Mouse (Mus musculus) myocyte (in vitro differentiated cells): ENCODE measurements around the gene E130208F15Rik. TPM values are rescaled to one million over a fixed set of nuclear protein-coding genes. Genes with fewer than 3 reads are reported as not detected.

ENCODE experiments used
- H3K27me3 ChIP-seq: one replicate; pipeline ENCODE4 v1.6.1; 2011; ENCODE audit not compliant: control insufficient read depth, insufficient read depth, insufficient read length
- H3K36me3 ChIP-seq: one replicate; pipeline ENCODE4 v1.6.1; 2011; ENCODE audit not compliant: control insufficient read depth, insufficient read depth
- H3K4me2 ChIP-seq: one replicate; pipeline ENCODE4 v1.6.1; 2011; ENCODE audit warnings: low read depth, control low read depth
- H3K4me3 ChIP-seq: one replicate; pipeline ENCODE4 v1.5.1; 2011; ENCODE audit warnings: mild to moderate bottlenecking, control low read depth, moderate library complexity
- H3K79me2 ChIP-seq: one replicate; pipeline ENCODE4 v1.6.1; 2011; ENCODE audit not compliant: control insufficient read depth, insufficient read depth
- H3ac ChIP-seq: one replicate; pipeline ENCODE4 v1.6.1; 2011; ENCODE audit not compliant: control insufficient read depth, insufficient read length
- CEBPB ChIP-seq: IDR thresholded peaks from 2 replicates; pipeline ENCODE4 v1.6.1; 2011; ENCODE audit warnings: mild to moderate bottlenecking, moderate library complexity; ENCODE audit not compliant: poor library complexity, insufficient read depth, severe bottlenecking
- E2F4 ChIP-seq: IDR thresholded peaks from one replicate; pipeline ENCODE4 v1.6.1; 2011; ENCODE audit warnings: mild to moderate bottlenecking, control low read depth, moderate library complexity; ENCODE audit not compliant: insufficient read depth
- MAX ChIP-seq: IDR thresholded peaks from one replicate; pipeline ENCODE4 v1.6.1; 2011; ENCODE audit warnings: low read depth, mild to moderate bottlenecking, control low read depth
- MYOD1 ChIP-seq, 3 experiments: IDR thresholded peaks; one replicate each; pipeline ENCODE4 v1.6.1; 2011; ENCODE audit warnings: control low read depth in 2 of 3, low read depth in 2 of 3, mild to moderate bottlenecking in 2 of 3, moderate library complexity in 1 of 3; ENCODE audit not compliant: insufficient read length in 2 of 3, control insufficient read depth in 1 of 3
- MYOG ChIP-seq, 3 experiments: IDR thresholded peaks; one replicate each; pipeline ENCODE4 v1.6.1; 2011; ENCODE audit warnings: control low read depth in 2 of 3, low read depth in 2 of 3, mild to moderate bottlenecking in 2 of 3; ENCODE audit not compliant: insufficient read length in 2 of 3, control insufficient read depth in 1 of 3, insufficient read depth in 1 of 3
- POLR2A ChIP-seq: IDR thresholded peaks from one replicate; pipeline ENCODE4 v1.6.1; 2011; ENCODE audit warnings: low read depth, mild to moderate bottlenecking, control low read depth, moderate library complexity; ENCODE audit not compliant: insufficient read length
- POLR2AphosphoS2 ChIP-seq: IDR thresholded peaks from one replicate; pipeline ENCODE4 v1.6.1; 2011; ENCODE audit warnings: low read depth, control low read depth; ENCODE audit not compliant: insufficient read length
- REST ChIP-seq: IDR thresholded peaks from one replicate; pipeline ENCODE4 v1.6.1; 2011; ENCODE audit warnings: mild to moderate bottlenecking, control low read depth, moderate library complexity; ENCODE audit not compliant: insufficient read depth, insufficient read length
- SRF ChIP-seq: IDR thresholded peaks from one replicate; pipeline ENCODE4 v1.6.1; 2011; ENCODE audit warnings: low read depth; ENCODE audit not compliant: control insufficient read depth, insufficient read length
- TCF12 ChIP-seq: IDR thresholded peaks from one replicate; pipeline ENCODE4 v1.6.1; 2011; ENCODE audit warnings: mild to moderate bottlenecking, control low read depth; ENCODE audit not compliant: poor library complexity, insufficient read depth, severe bottlenecking
- TCF3 ChIP-seq: IDR thresholded peaks from one replicate; pipeline ENCODE4 v1.6.1; 2011; ENCODE audit warnings: low read depth, control low read depth; ENCODE audit not compliant: insufficient read length
- USF1 ChIP-seq: IDR thresholded peaks from one replicate; pipeline ENCODE4 v1.6.1; 2011; ENCODE audit warnings: low read depth, mild to moderate bottlenecking, control low read depth, moderate library complexity
- polyA plus RNA-seq: library from polyadenylated mRNA; unstranded; fragments of >200 nt; fragmentation: generic; extraction: Trizol; gene quantifications from one replicate; pipeline ENCODE4 v1.2.1, GENCODE M21; 2012; ENCODE audit warnings: missing spikeins

E130208F15Rik gene
- 4.0 TPM for polyA plus RNA-seq

- H3K4me2 ChIP-seq: peak within 1 kb of the TSS; percentile 74
- no peaks in the 10 kb centered on the region for H3K79me2 ChIP-seq
- peaks cover 8% of the 10 kb centered on the region for H3K27me3 ChIP-seq
- H3K4me3 ChIP-seq: peak within 1 kb of the TSS; percentile 36
- TF ChIP-seq MYOG (IDR thresholded peaks at IDR 0.05; ENCODE audit: control insufficient read depth in 1 of 3, insufficient read depth in 1 of 3, insufficient read length in 2 of 3, low read depth in 2 of 3) (peak in 1 of 3 experiments; percentile 1), MYOD1 (IDR thresholded peaks at IDR 0.05; ENCODE audit: control insufficient read depth in 1 of 3, insufficient read length in 2 of 3, low read depth in 2 of 3) (no peak), MAX (no peak), CEBPB (no peak), REST (no peak), TCF3 (no peak), POLR2A (peak; percentile 55), USF1 (no peak), POLR2AphosphoS2 (peak; percentile 52), SRF (no peak), TCF12 (no peak), E2F4 (no peak)
- H3K36me3 ChIP-seq: no peaks in the 10 kb centered on the region
- H3ac ChIP-seq: peak within 1 kb of the TSS; percentile 75
Observed at GRCm38 (mm10) chr7:30321539-30322284, at the start of gene E130208F15Rik. Gene E130208F15Rik (plus strand): TSS chr7:30321740.

- H3K79me2 ChIP-seq: no peaks in the 10 kb centered on the region
- H3ac ChIP-seq: no peak overlapping the region
- H3K27me3 ChIP-seq: no peaks in the 10 kb centered on the region
- H3K4me2 ChIP-seq: no peak overlapping the region
- H3K36me3 ChIP-seq: no peaks in the 10 kb centered on the region
- no peak overlapping the region for H3K4me3 ChIP-seq
- TF ChIP-seq MYOD1 (IDR thresholded peaks at IDR 0.05; ENCODE audit: control insufficient read depth in 1 of 3, insufficient read length in 2 of 3, low read depth in 2 of 3): no peak
- no peak for TF ChIP-seq POLR2AphosphoS2
- no peak for TF ChIP-seq MAX
- TF ChIP-seq TCF12: no peak
- TF ChIP-seq MYOG (IDR thresholded peaks at IDR 0.05; ENCODE audit: control insufficient read depth in 1 of 3, insufficient read depth in 1 of 3, insufficient read length in 2 of 3, low read depth in 2 of 3): no peak
- no peak for TF ChIP-seq TCF3
- TF ChIP-seq REST: no peak
- no peak for TF ChIP-seq USF1
- TF ChIP-seq SRF: no peak
Observed at GRCm38 (mm10) chr7:30274383-30274782, 47.2 kb upstream of the E130208F15Rik start.

GRCm38 (mm10) chr7:30278911-30279310 lies 42.6 kb upstream of the E130208F15Rik start:
- Histone ChIP-seq H3K4me3 (peak overlapping the region; percentile 36), H3K27me3 (no peaks in the 10 kb centered on the region), H3ac (no peak overlapping the region), H3K36me3 (no peaks in the 10 kb centered on the region), H3K4me2 (peak overlapping the region; percentile 91), H3K79me2 (no peaks in the 10 kb centered on the region)
- TF ChIP-seq TCF12 (no peak), MYOG (IDR thresholded peaks at IDR 0.05; ENCODE audit: control insufficient read depth in 1 of 3, insufficient read depth in 1 of 3, insufficient read length in 2 of 3, low read depth in 2 of 3) (no peak), MYOD1 (IDR thresholded peaks at IDR 0.05; ENCODE audit: control insufficient read depth in 1 of 3, insufficient read length in 2 of 3, low read depth in 2 of 3) (no peak), SRF (no peak), CEBPB (no peak), TCF3 (no peak), POLR2A (no peak), REST (no peak), MAX (no peak), USF1 (no peak), POLR2AphosphoS2 (no peak), E2F4 (no peak)

GRCm38 (mm10) chr7:30279536-30279935 lies 42.0 kb upstream of the E130208F15Rik start:
- peak overlapping the region; percentile 91 for H3K4me2 ChIP-seq
- H3K79me2 ChIP-seq: no peaks in the 10 kb centered on the region

More at GRCm38 (mm10) chr7:30279536-30279935, 42.0 kb upstream of the E130208F15Rik start:
- H3K4me3 ChIP-seq: peak overlapping the region; percentile 36
- H3K27me3 ChIP-seq: no peaks in the 10 kb centered on the region
- H3K36me3 ChIP-seq: no peaks in the 10 kb centered on the region
- TF ChIP-seq E2F4: no peak
- TF ChIP-seq REST: no peak
- no peak for TF ChIP-seq USF1
- TF ChIP-seq TCF3: no peak
- TF ChIP-seq TCF12: no peak
- TF ChIP-seq POLR2A: no peak
- no peak for TF ChIP-seq POLR2AphosphoS2
- TF ChIP-seq MAX: no peak
- no peak for TF ChIP-seq MYOD1 (IDR thresholded peaks at IDR 0.05; ENCODE audit: control insufficient read depth in 1 of 3, insufficient read length in 2 of 3, low read depth in 2 of 3)
- TF ChIP-seq MYOG (IDR thresholded peaks at IDR 0.05; ENCODE audit: control insufficient read depth in 1 of 3, insufficient read depth in 1 of 3, insufficient read length in 2 of 3, low read depth in 2 of 3): no peak
- no peak for TF ChIP-seq SRF
- no peak for TF ChIP-seq CEBPB
- no peak overlapping the region for H3ac ChIP-seq
